Mouse (Mus musculus) bone marrow, adult 2 months (tissue): Measurements from ENCODE around the gene Plxna3. TPM values are rescaled to one million over a fixed set of nuclear protein-coding genes. Genes with fewer than 3 reads are reported as not detected.

Source experiments
- H3K27ac ChIP-seq: fragments of 200-500 bp; 2 replicates; pipeline ENCODE4 v1.5.1; 2012; ENCODE audit warnings: low read depth, mild to moderate bottlenecking, control low read depth, inconsistent platforms, low read length; ENCODE audit not compliant: control insufficient read depth, poor library complexity, insufficient read depth
- H3K4me1 ChIP-seq: fragments of 200-500 bp; 2 replicates; pipeline ENCODE4 v1.6.1; 2011; ENCODE audit warnings: low read length; ENCODE audit not compliant: control insufficient read depth, insufficient read depth
- H3K4me3 ChIP-seq: fragments of 200-500 bp; replicated peaks from 2 replicates; pipeline ENCODE3; 2011; ENCODE audit warnings: mild to moderate bottlenecking, low read depth, low read length, control low read depth; ENCODE audit not compliant: control insufficient read depth
- CTCF ChIP-seq: fragments of 200-500 bp; IDR thresholded peaks from 2 replicates; pipeline ENCODE4 v1.5.1; 2011; ENCODE audit warnings: low read length, control low read depth; ENCODE audit not compliant: control insufficient read depth, insufficient read depth
- POLR2A ChIP-seq: fragments of 200-500 bp; IDR thresholded peaks from 2 replicates; pipeline ENCODE4 v1.6.1; 2011; ENCODE audit warnings: low read depth, mild to moderate bottlenecking, control low read depth, low read length, borderline replicate concordance; ENCODE audit not compliant: control insufficient read depth
- WGBS: fragments of 180-500 bp; shearing (Covaris S2); methylation state at CpG from one replicate; pipeline ENCODE4 v1.1.7; 2018; 5-methylcytosine and 5-hydroxymethylcytosine counted together
- polyA plus RNA-seq: library from polyadenylated mRNA; stranded (reverse); fragments of >200 nt; gene quantifications from 2 replicates; pipeline ENCODE4 v1.2.4, GENCODE M21; 2011; ENCODE audit warnings: low replicate concordance; ENCODE audit not compliant: missing spikeins, insufficient read depth, insufficient read length

Gene Plxna3
- polyA plus RNA-seq, 1 experiment = 3.6 TPM

GRCm38 (mm10) chrX:74392535-74393443, 63.9 kb downstream of the Plxna3 start, which contains the start of the genes Fam3a and Ikbkg:
Fam3a (minus strand) TSS chrX:74393272.
Ikbkg (plus strand) TSS chrX:74393290.
- peak within 1 kb of the TSS; percentile 78 for H3K4me3 ChIP-seq
- WGBS = 9% methylated on average over 30 of the region's 30 CpGs
- H3K4me1 ChIP-seq = no peaks in the 10 kb centered on the region
- TF ChIP-seq CTCF (peak; percentile 47; the same call in 1 of the 2 replicates), POLR2A (peak; percentile 89)
- peak within 1 kb of the TSS; percentile 93 for H3K27ac ChIP-seq

Other genes starting within 250 kb of the Plxna3 start
- not detected in 2 replicates for gene Opn1mw, start 201.6 kb upstream of the Plxna3 start, polyA plus RNA-seq
- gene Mecp2, start 193.7 kb upstream of the Plxna3 start, polyA plus RNA-seq = 13.2 and 15.1 TPM in 2 replicates
- gene Tex28, start 161.2 kb upstream of the Plxna3 start, polyA plus RNA-seq = not detected in 2 replicates
- not detected in 2 replicates for gene Tktl1, start 151.8 kb upstream of the Plxna3 start, polyA plus RNA-seq
- gene Flna, start 79.2 kb upstream of the Plxna3 start, polyA plus RNA-seq = 140 and 356 TPM in 2 replicates
- 34.6 and 51.7 TPM in 2 replicates for gene Emd, start 74.4 kb upstream of the Plxna3 start, polyA plus RNA-seq
- 68.3 and 79.6 TPM in 2 replicates for gene Rpl10, start 58.3 kb upstream of the Plxna3 start, polyA plus RNA-seq
- gene Taz, start 47.2 kb upstream of the Plxna3 start, polyA plus RNA-seq = 32.4 and 58.0 TPM in 2 replicates
- gene Dnase1l1, start 46.7 kb upstream of the Plxna3 start, polyA plus RNA-seq = 16.4 and 21.5 TPM in 2 replicates
- 154 and 166 TPM in 2 replicates for gene Atp6ap1, start 32.0 kb upstream of the Plxna3 start, polyA plus RNA-seq
- 87.5 and 157 TPM in 2 replicates for gene Gdi1, start 24.1 kb upstream of the Plxna3 start, polyA plus RNA-seq
- 38.8 and 61.0 TPM in 2 replicates for gene Fam50a, start 16.0 kb upstream of the Plxna3 start, polyA plus RNA-seq
- gene Lage3, start 24.6 kb downstream of the Plxna3 start, polyA plus RNA-seq = 39.5 and 58.6 TPM in 2 replicates
- 27.2 and 35.6 TPM in 2 replicates for gene Ubl4a, start 44.2 kb downstream of the Plxna3 start, polyA plus RNA-seq
- gene Slc10a3, start 44.3 kb downstream of the Plxna3 start, polyA plus RNA-seq = 2.7 TPM in 2 replicates
- gene Fam3a, start 64.2 kb downstream of the Plxna3 start, polyA plus RNA-seq = 3.6 and 9.1 TPM in 2 replicates
- gene Ikbkg, start 64.2 kb downstream of the Plxna3 start, polyA plus RNA-seq = 11.6 and 11.7 TPM in 2 replicates
- gene G6pdx, start 100.1 kb downstream of the Plxna3 start, polyA plus RNA-seq = 20.9 and 33.4 TPM in 2 replicates
- not detected in 2 replicates for gene Gm6880, start 152.3 kb downstream of the Plxna3 start, polyA plus RNA-seq
- not detected in 2 replicates for gene Olfr1326-ps1, start 245.8 kb downstream of the Plxna3 start, polyA plus RNA-seq